Mouse (Mus musculus) MEL (cell line): ENCODE measurements around the gene Dot1l. TPM values are rescaled to one million over a fixed set of nuclear protein-coding genes. Genes with fewer than 3 reads are reported as not detected.
A peak's percentile ranks its signal among the peaks of the same experiment; 100 is the strongest.

ENCODE experiments used
- DNase-seq: peaks from one replicate; pipeline ENCODE4 v3.0.0; 2011; ENCODE audit warnings: low read depth, low spot score
- H3K27ac ChIP-seq: 2 replicates; pipeline ENCODE4 v1.5.1; 2012; ENCODE audit warnings: low read depth, mild to moderate bottlenecking, control low read depth, low read length, moderate library complexity; ENCODE audit not compliant: control insufficient read depth
- H3K27me3 ChIP-seq, 2 experiments: fragments of 150-350 bp in 1 of 2; sonication (generic) in 1 of 2; 2 replicates each; pipeline ENCODE4 v1.6.1; 2012; ENCODE audit warnings: low read length in 2 of 2, mild to moderate bottlenecking in 2 of 2, improper control_type of control experiment in 1 of 2, moderate library complexity in 1 of 2; ENCODE audit not compliant: insufficient read depth in 2 of 2, control insufficient read depth in 1 of 2
- H3K36me3 ChIP-seq, 2 experiments: 2 replicates each; pipeline ENCODE4 v1.6.1; 2012 to 2014; ENCODE audit warnings: low read length in 2 of 2, improper control_type of control experiment in 1 of 2, inconsistent platforms in 1 of 2, mild to moderate bottlenecking in 1 of 2; ENCODE audit not compliant: insufficient read depth in 2 of 2, control insufficient read depth in 1 of 2
- H3K4me1 ChIP-seq, 2 experiments: fragments of 150-350 bp in 1 of 2; sonication (generic) in 1 of 2; 2 replicates each; pipeline ENCODE4 v1.6.1; 2012; ENCODE audit warnings: low read length in 2 of 2, improper control_type of control experiment in 1 of 2, mild to moderate bottlenecking in 1 of 2; ENCODE audit not compliant: insufficient read depth in 2 of 2, control insufficient read depth in 1 of 2
- H3K4me3 ChIP-seq, 2 experiments: fragments of 150-350 bp in 1 of 2; sonication (generic) in 1 of 2; 2 replicates each; pipeline ENCODE4 v1.5.1; 2012; ENCODE audit warnings: low read depth in 2 of 2, low read length in 2 of 2, mild to moderate bottlenecking in 2 of 2, moderate library complexity in 2 of 2, control low read depth in 1 of 2, improper control_type of control experiment in 1 of 2; ENCODE audit not compliant: control insufficient read depth in 1 of 2, insufficient read depth in 1 of 2
- H3K79me2 ChIP-seq: 2 replicates; pipeline ENCODE4 v1.6.1; 2012; ENCODE audit warnings: mild to moderate bottlenecking, low read length, moderate library complexity; ENCODE audit not compliant: control insufficient read depth, poor library complexity, insufficient read depth
- H3K9ac ChIP-seq: 2 replicates; pipeline ENCODE4 v1.6.1; 2012; ENCODE audit warnings: low read depth, mild to moderate bottlenecking, control low read depth, low read length, moderate library complexity; ENCODE audit not compliant: control insufficient read depth, poor library complexity, severe bottlenecking
- H3K9me3 ChIP-seq: fragments of 150-350 bp; sonication (generic); replicated peaks from 2 replicates; pipeline ENCODE4 v1.6.1; 2012; ENCODE audit warnings: mild to moderate bottlenecking, low read length, improper control_type of control experiment, moderate library complexity; ENCODE audit not compliant: insufficient read depth
- BHLHE40 ChIP-seq: IDR thresholded peaks from 2 replicates; pipeline ENCODE4 v1.6.1; 2012; ENCODE audit warnings: low read depth, mild to moderate bottlenecking, inconsistent platforms, low read length, improper control_type of control experiment, borderline replicate concordance
- CHD1 ChIP-seq: IDR thresholded peaks from 2 replicates; pipeline ENCODE4 v1.6.1; 2012; ENCODE audit warnings: low read depth, mild to moderate bottlenecking, inconsistent platforms, low read length, improper control_type of control experiment
- CHD2 ChIP-seq: IDR thresholded peaks from 2 replicates; pipeline ENCODE4 v1.6.1; 2011; ENCODE audit warnings: low read length, improper control_type of control experiment
- CTCF ChIP-seq, 3 experiments: IDR thresholded peaks in 2 of 3; conservative IDR thresholded peaks in 1 of 3; 2 replicates each; pipeline ENCODE4 v1.5.1; 2011 to 2012; ENCODE audit warnings: low read length in 3 of 3, low read depth in 2 of 3, mild to moderate bottlenecking in 2 of 3, improper control_type of control experiment in 1 of 3, inconsistent platforms in 1 of 3, mixed read lengths in 1 of 3, moderate library complexity in 1 of 3; ENCODE audit not compliant: control insufficient read depth in 1 of 3, insufficient read depth in 1 of 3, poor library complexity in 1 of 3, severe bottlenecking in 1 of 3
- ELF1 ChIP-seq: IDR thresholded peaks from 2 replicates; pipeline ENCODE4 v1.6.1; 2014; ENCODE audit warnings: low read depth, mild to moderate bottlenecking, inconsistent platforms, low read length, improper control_type of control experiment, moderate library complexity
- EP300 ChIP-seq, 2 experiments: IDR thresholded peaks; 2 replicates each; pipeline ENCODE4 v1.6.1; 2011; ENCODE audit warnings: improper control_type of control experiment in 2 of 2, low read length in 2 of 2, low read depth in 1 of 2, mild to moderate bottlenecking in 1 of 2
- GABPA ChIP-seq: IDR thresholded peaks from 2 replicates; pipeline ENCODE4 v1.6.1; 2012; ENCODE audit warnings: low read depth, mild to moderate bottlenecking, inconsistent platforms, low read length, improper control_type of control experiment, moderate library complexity
- GATA1 ChIP-seq: IDR thresholded peaks from 2 replicates; pipeline ENCODE4 v1.6.1; 2011; ENCODE audit warnings: low read depth, low read length, improper control_type of control experiment
- KAT2A ChIP-seq: conservative IDR thresholded peaks from 2 replicates; pipeline ENCODE4 v1.6.1; 2012; ENCODE audit warnings: low read depth, low read length, improper control_type of control experiment, inconsistent platforms
- MAX ChIP-seq: IDR thresholded peaks from 2 replicates; pipeline ENCODE4 v1.6.1; 2011; ENCODE audit warnings: low read length, improper control_type of control experiment
- MAZ ChIP-seq: IDR thresholded peaks from 2 replicates; pipeline ENCODE4 v1.6.1; 2012; ENCODE audit warnings: low read depth, mild to moderate bottlenecking, inconsistent platforms, low read length, improper control_type of control experiment
- MEF2A ChIP-seq: IDR thresholded peaks from 2 replicates; pipeline ENCODE4 v1.6.1; 2014; ENCODE audit warnings: low read depth, mild to moderate bottlenecking, inconsistent platforms, low read length, improper control_type of control experiment; ENCODE audit not compliant: poor library complexity, insufficient replicate concordance, severe bottlenecking; ENCODE audit errors: extremely low read depth
- MYC ChIP-seq: IDR thresholded peaks from 2 replicates; pipeline ENCODE4 v1.6.1; 2011; ENCODE audit warnings: low read depth, mild to moderate bottlenecking, low read length, improper control_type of control experiment, moderate library complexity
- NELFE ChIP-seq: IDR thresholded peaks from 2 replicates; pipeline ENCODE4 v1.6.1; 2011; ENCODE audit warnings: low read depth, low read length, improper control_type of control experiment
- NRF1 ChIP-seq: IDR thresholded peaks from 2 replicates; pipeline ENCODE4 v1.6.1; 2014; ENCODE audit warnings: low read depth, mild to moderate bottlenecking, inconsistent platforms, low read length, improper control_type of control experiment, moderate library complexity; ENCODE audit not compliant: poor library complexity, insufficient read depth, severe bottlenecking
- POLR2A ChIP-seq, 2 experiments: IDR thresholded peaks; 2 replicates each; pipeline ENCODE4 v1.6.1; 2011 to 2012; ENCODE audit warnings: low read length in 2 of 2, mild to moderate bottlenecking in 2 of 2, control low read depth in 1 of 2, improper control_type of control experiment in 1 of 2, low read depth in 1 of 2, moderate library complexity in 1 of 2; ENCODE audit not compliant: control insufficient read depth in 1 of 2, insufficient read depth in 1 of 2, poor library complexity in 1 of 2
- POLR2AphosphoS5 ChIP-seq: IDR thresholded peaks from 2 replicates; pipeline ENCODE4 v1.6.1; 2012; ENCODE audit warnings: low read depth, borderline replicate concordance, mild to moderate bottlenecking, inconsistent platforms, low read length, moderate library complexity, mixed read lengths
- SIN3A ChIP-seq: IDR thresholded peaks from 2 replicates; pipeline ENCODE4 v1.6.1; 2012; ENCODE audit warnings: low read length, improper control_type of control experiment, inconsistent platforms
- TAL1 ChIP-seq: IDR thresholded peaks from 2 replicates; pipeline ENCODE4 v1.6.1; 2012; ENCODE audit warnings: mild to moderate bottlenecking, inconsistent platforms, low read length, moderate library complexity, mixed read lengths
- TBP ChIP-seq: IDR thresholded peaks from 2 replicates; pipeline ENCODE4 v1.8.0; 2011; ENCODE audit warnings: low read depth, low read length, improper control_type of control experiment
- USF1 ChIP-seq: IDR thresholded peaks from 2 replicates; pipeline ENCODE4 v1.6.1; 2014; ENCODE audit warnings: low read depth, mild to moderate bottlenecking, inconsistent platforms, low read length, improper control_type of control experiment, moderate library complexity
- ZKSCAN1 ChIP-seq: IDR thresholded peaks from 2 replicates; pipeline ENCODE4 v1.6.1; 2012; ENCODE audit warnings: low read depth, mild to moderate bottlenecking, inconsistent platforms, low read length, improper control_type of control experiment, moderate library complexity
- ZMIZ1 ChIP-seq: IDR thresholded peaks from 2 replicates; pipeline ENCODE4 v1.6.1; 2012; ENCODE audit warnings: low read depth, mild to moderate bottlenecking, inconsistent platforms, low read length, improper control_type of control experiment, moderate library complexity
- polyA plus RNA-seq, 2 experiments: library from polyadenylated mRNA; stranded (reverse) in 1 of 2; unstranded in 1 of 2; fragments of >175 nt in 1 of 2; fragments of >200 nt in 1 of 2; gene quantifications; 2 replicates each; pipeline versions ENCODE4 v1.2.1 to v1.2.4; 2012; ENCODE audit warnings: low replicate concordance in 2 of 2, low read depth in 1 of 2; ENCODE audit not compliant: insufficient read length in 2 of 2, insufficient read depth in 1 of 2, missing spikeins in 1 of 2
- total RNA-seq: library from RNA; depleted of rRNA; stranded (reverse); fragments of 300-350 nt; gene quantifications from 2 replicates; pipeline ENCODE4 v1.2.3, GENCODE M21; 2012

Gene Dot1l
- total and polyA plus RNA-seq, 3 experiments = 15.0 to 70.6 TPM; not detected in 1

GRCm38 (mm10) chr10:80821991-80822390 is 67.0 kb downstream of the Dot1l start (continued):
- TF ChIP-seq POLR2AphosphoS5 (no peak), USF1 (no peak), BHLHE40 (no peak), NRF1 (no peak), GATA1 (no peak), CHD2 (no peak), TAL1 (no peak), MYC (peak; percentile 98), ELF1 (no peak), EP300 (IDR thresholded peaks at IDR 0.05; ENCODE audit: low read depth in 1 of 2, low read length in 2 of 2) (no peak), TBP (peak; percentile 83), CHD1 (no peak), GABPA (no peak), POLR2A (IDR thresholded peaks at IDR 0.05; ENCODE audit: control insufficient read depth in 1 of 2, insufficient read depth in 1 of 2, low read depth in 1 of 2, low read length in 2 of 2, poor library complexity in 1 of 2) (peak in 1 of 2 experiments; percentile 37; a peak in 1 of 4 replicates), ZMIZ1 (no peak), MAX (0 out of 2 replicates have a peak, but pooled peaks have one; percentile 36), MEF2A (no peak), NELFE (no peak), KAT2A (no peak)
- TF ChIP-seq, all 39 proteins: peak for 12

GRCm38 (mm10) chr10:80822528-80822927 is 67.5 kb downstream of the Dot1l start:
- Histone ChIP-seq H3K4me1 (peaks cover 7 to 23% of the 10 kb centered on the region in 2 experiments), H3K27me3 (no peaks in the 10 kb centered on the region), H3K9me3 (no peaks in the 10 kb centered on the region), H3K36me3 (peaks cover 0 to 16% of the 10 kb centered on the region in 2 experiments; a peak in 2 of 4 replicates), H3K9ac (peak overlapping the region; percentile 42), H3K79me2 (peaks cover 9% of the 10 kb centered on the region), H3K27ac (peak overlapping the region; percentile 35), H3K4me3 (peak overlapping the region; percentile 9 to 44; a peak in 3 of 4 replicates)
- DNase-seq = no peak
- TF ChIP-seq POLR2AphosphoS5 (no peak), CHD2 (no peak), TBP (no peak), TAL1 (no peak), POLR2A (IDR thresholded peaks at IDR 0.05; ENCODE audit: control insufficient read depth in 1 of 2, insufficient read depth in 1 of 2, low read depth in 1 of 2, low read length in 2 of 2, poor library complexity in 1 of 2) (no peak; a peak in 1 of 4 replicates), ZMIZ1 (no peak), SIN3A (no peak), ZKSCAN1 (no peak), MAZ (no peak), CTCF (IDR thresholded peaks at IDR 0.05 in 2 of 3, conservative IDR thresholded peaks at IDR 0.05 in 1 of 3; ENCODE audit: control insufficient read depth in 1 of 3, insufficient read depth in 1 of 3, low read depth in 2 of 3, low read length in 3 of 3, poor library complexity in 1 of 3, severe bottlenecking in 1 of 3) (no peak), USF1 (no peak)
